Mouse (Mus musculus): ENCODE results near the gene Rhno1.

DNA sequence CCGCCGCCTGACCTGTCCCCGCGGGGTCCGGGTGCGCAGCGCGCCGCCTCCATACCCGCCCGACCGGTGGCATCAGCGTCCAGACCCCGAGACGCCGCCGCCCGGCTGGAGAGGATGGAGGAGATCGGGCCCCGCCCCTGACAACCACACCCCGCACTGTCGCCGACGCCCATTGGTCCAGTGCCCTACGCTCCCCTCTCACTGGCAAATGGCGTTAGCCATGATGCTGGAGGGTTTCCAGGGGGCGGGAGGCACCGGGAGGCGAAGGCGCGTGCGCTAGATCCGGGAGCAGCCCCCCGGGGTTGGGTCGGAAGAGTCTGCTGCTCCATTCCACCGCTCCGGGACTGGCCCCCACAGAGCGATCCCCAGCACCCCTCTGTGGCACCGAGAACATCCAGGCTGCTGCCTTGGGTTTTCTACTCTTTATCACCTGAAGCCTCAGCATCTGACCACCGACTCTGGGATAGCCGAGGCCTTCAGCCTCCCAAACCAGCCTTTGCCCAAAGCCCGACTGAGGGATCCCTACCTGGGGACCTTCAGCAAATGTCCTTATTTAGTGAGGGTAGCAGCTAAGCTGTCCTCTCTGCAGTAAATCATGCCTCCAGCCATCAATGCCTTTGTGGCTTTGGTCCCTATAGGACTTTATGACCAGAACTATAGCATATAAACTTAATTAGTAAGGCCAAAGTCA lies 6.8 kb downstream of the Rhno1 start, which contains the start of gene Tulp3:
- TF ChIP-seq CTCF (IDR thresholded peaks at IDR 0.05; ENCODE audit: extremely low read depth, insufficient read depth, low read length) = no peak
- peak; percentile 81; the same call in 1 of the 2 replicates for TF ChIP-seq POLR2A (IDR thresholded peaks at IDR 0.05; ENCODE audit: extremely low read depth, insufficient read depth, low read length)

All from cortical plate, adult 2 months (tissue).